9 mouse cellular contexts compared by ENCODE assay signal in the genomic region with DNA sequence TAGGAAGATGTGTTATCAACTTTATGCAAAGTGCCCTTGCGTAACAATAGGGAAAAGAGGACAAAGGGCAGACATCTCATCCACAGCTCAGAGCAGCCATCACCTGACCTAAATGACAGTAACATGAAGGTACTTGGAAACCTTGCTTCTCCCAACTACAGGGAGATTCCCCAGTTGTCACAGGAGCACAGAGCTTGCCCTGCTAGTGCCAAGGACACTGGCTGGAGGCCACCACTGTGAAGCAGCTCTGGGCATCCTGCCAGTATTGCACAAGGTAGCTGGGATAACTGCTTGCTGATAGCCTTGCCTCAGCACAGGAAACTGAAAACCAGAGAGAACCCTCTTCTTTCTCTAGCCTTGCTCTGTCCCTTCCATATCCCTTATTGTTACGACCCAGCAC. TPM values are rescaled to one million over a fixed set of nuclear protein-coding genes. Genes with fewer than 3 reads are reported as not detected.
DNase-seq lines count a peak whose midpoint lies in the region; ATAC-seq and TF ChIP-seq lines count a peak whose summit lies in the region.
"Had no signal": no experiment of that assay in that cellular context is flagged by ENCODE, and none has a peak within 500 bp of the region (broad histone marks: within the 10 kb centered on the region; RNA-seq: fewer than 3 reads in every experiment).

No protein-coding gene starts in this region.

- no peak overlapping the region for H3K4me2 ChIP-seq in forebrain, embryonic 14.5 days (ENCODE audit: low read length)
- H3K4me2 ChIP-seq in embryonic facial prominence, embryonic 14.5 days (ENCODE audit: low read depth, low read length): no peak overlapping the region
- no peak overlapping the region for H3K4me2 ChIP-seq in heart, postnatal 0 days (ENCODE audit: low read depth, low read length)
- no peak overlapping the region for H3K4me2 ChIP-seq in liver, embryonic 12.5 days

- H3K36me3 ChIP-seq in forebrain, embryonic 14.5 days (ENCODE audit: control insufficient read depth, insufficient read depth, low read length): no peaks in the 10 kb centered on the region
- no peaks in the 10 kb centered on the region for H3K36me3 ChIP-seq in forebrain, embryonic 10.5 days (replicated peaks)
- H3K36me3 ChIP-seq in embryonic facial prominence, embryonic 14.5 days (ENCODE audit: control insufficient read depth, insufficient read depth, low read length): no peaks in the 10 kb centered on the region
- no peaks in the 10 kb centered on the region for H3K36me3 ChIP-seq in heart, postnatal 0 days (replicated peaks; ENCODE audit: control insufficient read depth, insufficient read depth, low read length)
- H3K36me3 ChIP-seq in liver, embryonic 12.5 days: no peaks in the 10 kb centered on the region

- H3K4me3 ChIP-seq in forebrain, embryonic 14.5 days (ENCODE audit: low read depth, low read length): no peak overlapping the region
- H3K4me3 ChIP-seq in forebrain, embryonic 10.5 days: no peak overlapping the region
- no peak overlapping the region for H3K4me3 ChIP-seq in embryonic facial prominence, embryonic 14.5 days (ENCODE audit: low read depth, low read length)
- H3K4me3 ChIP-seq in heart, postnatal 0 days (ENCODE audit: low read depth, low read length): no peak overlapping the region
- no peak overlapping the region for H3K4me3 ChIP-seq in liver, embryonic 12.5 days

- no peak overlapping the region for H3K27ac ChIP-seq in forebrain, embryonic 14.5 days (ENCODE audit: low read depth, low read length)
- H3K27ac ChIP-seq in forebrain, embryonic 10.5 days: no peak overlapping the region
- H3K27ac ChIP-seq in embryonic facial prominence, embryonic 14.5 days (replicated peaks; ENCODE audit: low read depth, low read length): no peak overlapping the region
- H3K27ac ChIP-seq in heart, postnatal 0 days (ENCODE audit: low read depth): peak overlapping the region; percentile 63
- no peak overlapping the region for H3K27ac ChIP-seq in liver, embryonic 12.5 days
- H3K27ac ChIP-seq: macrophage had no signal

- no peak overlapping the region for H3K9ac ChIP-seq in forebrain, embryonic 14.5 days (ENCODE audit: low read length)
- no peak overlapping the region for H3K9ac ChIP-seq in embryonic facial prominence, embryonic 14.5 days (ENCODE audit: low read depth, low read length)
- no peak overlapping the region for H3K9ac ChIP-seq in heart, postnatal 0 days (replicated peaks; ENCODE audit: low read depth, low read length)
- no peak overlapping the region for H3K9ac ChIP-seq in liver, embryonic 12.5 days

- 0 out of 2 replicates have a peak, but pooled peaks have one; percentile 29 for ATAC-seq in forebrain, embryonic 14.5 days
- ATAC-seq in embryonic facial prominence, embryonic 14.5 days (ENCODE audit: low read depth): peak; percentile 12; the same call in 1 of the 2 replicates
- ATAC-seq in heart, postnatal 0 days (ENCODE audit: insufficient read depth, low read depth): peak; percentile 96
- ATAC-seq in liver, embryonic 12.5 days: peak; percentile 54
- ATAC-seq in monocyte, adult 5-6 weeks (replicated peaks; ENCODE audit: insufficient number of reproducible peaks, low FRiP score, low TSS enrichment, poor library complexity, severe bottlenecking): no peak

- peaks cover 4% of the 10 kb centered on the region; the same call in 1 of the 2 replicates for H3K4me1 ChIP-seq in forebrain, embryonic 14.5 days (ENCODE audit: control insufficient read depth, insufficient read depth, low read length)
- no peaks in the 10 kb centered on the region for H3K4me1 ChIP-seq in forebrain, embryonic 10.5 days
- H3K4me1 ChIP-seq in embryonic facial prominence, embryonic 14.5 days (ENCODE audit: control insufficient read depth, insufficient read depth, low read length): no peaks in the 10 kb centered on the region
- H3K4me1 ChIP-seq in heart, postnatal 0 days (ENCODE audit: control insufficient read depth, insufficient read depth): peaks cover 24% of the 10 kb centered on the region
- H3K4me1 ChIP-seq in liver, embryonic 12.5 days: peaks cover 10% of the 10 kb centered on the region; the same call in 1 of the 2 replicates

- H3K27me3 ChIP-seq in forebrain, embryonic 14.5 days (replicated peaks; ENCODE audit: control insufficient read depth, insufficient read depth, low read length): no peaks in the 10 kb centered on the region
- no peaks in the 10 kb centered on the region for H3K27me3 ChIP-seq in forebrain, embryonic 10.5 days (ENCODE audit: poor library complexity, severe bottlenecking)
- H3K27me3 ChIP-seq in embryonic facial prominence, embryonic 14.5 days (replicated peaks; ENCODE audit: control insufficient read depth, insufficient read depth, low read length): no peaks in the 10 kb centered on the region
- H3K27me3 ChIP-seq in heart, postnatal 0 days (ENCODE audit: control insufficient read depth, insufficient read depth, low read length): no peaks in the 10 kb centered on the region
- peaks cover 4% of the 10 kb centered on the region; the same call in 1 of the 2 replicates for H3K27me3 ChIP-seq in liver, embryonic 12.5 days (replicated peaks)

- peak; percentile 83 for TF ChIP-seq EP300 in heart, postnatal 0 days (IDR thresholded peaks at IDR 0.05; ENCODE audit: low read depth)

- 72% methylated on average over 2 of the region's 2 CpGs for WGBS in forebrain, embryonic 14.5 days
- 79% methylated on average over 2 of the region's 2 CpGs for WGBS in forebrain, embryonic 10.5 days
- WGBS in embryonic facial prominence, embryonic 14.5 days: 75% methylated on average over 2 of the region's 2 CpGs
- 12% methylated on average over 2 of the region's 2 CpGs for WGBS in heart, postnatal 0 days
- WGBS in liver, embryonic 12.5 days (ENCODE audit: insufficient replicate concordance): 44% methylated on average over 2 of the region's 2 CpGs

- no peaks in the 10 kb centered on the region for H3K9me3 ChIP-seq in forebrain, embryonic 14.5 days (replicated peaks; ENCODE audit: control insufficient read depth, low read length)
- no peaks in the 10 kb centered on the region for H3K9me3 ChIP-seq in forebrain, embryonic 10.5 days
- H3K9me3 ChIP-seq in embryonic facial prominence, embryonic 14.5 days (ENCODE audit: control insufficient read depth, low read length): no peaks in the 10 kb centered on the region
- H3K9me3 ChIP-seq in heart, postnatal 0 days (replicated peaks; ENCODE audit: control insufficient read depth, low read length): no peaks in the 10 kb centered on the region
- H3K9me3 ChIP-seq in liver, embryonic 12.5 days (replicated peaks): no peaks in the 10 kb centered on the region

- no peak for TF ChIP-seq CTCF in heart, postnatal 0 days (IDR thresholded peaks at IDR 0.05; ENCODE audit: low read depth)

- peak; percentile 74 for DNase-seq in forebrain, embryonic 14.5 days (ENCODE audit: low spot score)
- DNase-seq in forebrain, embryonic 10.5 days (ENCODE audit: extremely low spot score, low spot score): no peak
- DNase-seq in adipocyte (ENCODE audit: low spot score): peak; percentile 97
- DNase-seq in embryonic facial prominence, embryonic 14.5 days (ENCODE audit: low spot score): peak; percentile 70
- peak; percentile 85 for DNase-seq in heart, postnatal 0 days (ENCODE audit: low spot score)
- DNase-seq in right cerebral cortex, postnatal 14 days: peak; percentile 56

RNA-seq across cellular contexts. Expression of a gene that starts 31.7 kb away (rescaled TPM):
- 0.06 and 0.27 TPM in 2 replicates for polyA plus RNA-seq in forebrain, embryonic 14.5 days (2014; fragmentation: Nextera tagmentation; extraction: Ambion mirVana)
- 0.73 and 0.86 TPM in 2 replicates for polyA plus RNA-seq in forebrain, embryonic 10.5 days (2016; fragmentation: Nextera tagmentation; extraction: Ambion mirVana)
- 1.0 and 1.1 TPM in 2 replicates for polyA plus RNA-seq in embryonic facial prominence, embryonic 14.5 days (2014; fragmentation: Nextera tagmentation; extraction: Ambion mirVana)
- 0.85 and 1.7 TPM in 2 replicates for total RNA-seq in heart, postnatal 0 days (2014; rRNA removed; ENCODE audit: low replicate concordance)
- polyA plus RNA-seq in heart, postnatal 0 days (2015; fragmentation: Nextera tagmentation; extraction: Ambion mirVana): 0.86 and 1.0 TPM in 2 replicates
- polyA plus RNA-seq in liver, embryonic 12.5 days (2016; fragmentation: Nextera tagmentation; extraction: Ambion mirVana): 1.3 and 1.7 TPM in 2 replicates
- total RNA-seq in monocyte, adult 5-6 weeks (2017): 12.1 to 38.8 TPM (median 14.6 TPM) in 3 replicates
